Mouse (Mus musculus): ENCODE data around the gene Olfr1102. TPM values are rescaled to one million over a fixed set of nuclear protein-coding genes. Genes with fewer than 3 reads are reported as not detected.

Gene Olfr1102
- total RNA-seq (2021), result not detected
- long read RNA-seq, experiment 1, result 0 reads
- long read RNA-seq, experiment 2, result 0 reads

GRCm38 (mm10) chr2:86998098-86998497 is at the start of gene Olfr1102:
Gene Olfr1102 (plus strand): TSS chr2:86998398.
- no peak for DNase-seq

GRCm38 (mm10) chr2:86960593-86960992 is 37.6 kb upstream of the Olfr1102 start, which contains the start of gene Olfr1099:
Gene Olfr1099 (minus strand): TSS chr2:86960693.
- DNase-seq, result no peak

- no peak for DNase-seq
Observed at GRCm38 (mm10) chr2:86979854-86980253, 18.3 kb upstream of the Olfr1102 start, which contains the start of gene Olfr1100. Gene Olfr1100 (minus strand): TSS chr2:86979954.

- no peak for DNase-seq
Observed at GRCm38 (mm10) chr2:86991121-86991520, 7.1 kb upstream of the Olfr1102 start, which contains the start of gene Olfr1101. Gene Olfr1101 (minus strand): TSS chr2:86991221.

- no peak for DNase-seq
Observed at GRCm38 (mm10) chr2:87026980-87027379, 28.8 kb downstream of the Olfr1102 start, which contains the start of gene Olfr1104. Gene Olfr1104 (minus strand): TSS chr2:87027080.

GRCm38 (mm10) chr2:87036431-87036830 is 38.2 kb downstream of the Olfr1102 start, which contains the start of gene Olfr1105:
Gene Olfr1105 (minus strand): TSS chr2:87036531.
- no peak for DNase-seq

- no peak for DNase-seq
Observed at GRCm38 (mm10) chr2:87052173-87052572, 54.0 kb downstream of the Olfr1102 start, which contains the start of gene Olfr1106. Gene Olfr1106 (minus strand): TSS chr2:87052273.

Other genes with a start within 250 kb of the Olfr1102 start
- gene Olfr1090, start 239.4 kb upstream of the Olfr1102 start, total RNA-seq (2021), result not detected
- not detected for gene Olfr1093, start 215.9 kb upstream of the Olfr1102 start, total RNA-seq (2021)
- not detected for gene Olfr141, start 188.4 kb upstream of the Olfr1102 start, total RNA-seq (2021)
- gene Olfr1094, start 173.7 kb upstream of the Olfr1102 start, total RNA-seq (2021), result not detected
- gene Olfr1095, start 146.7 kb upstream of the Olfr1102 start, total RNA-seq (2021), result not detected
- not detected for gene Gm13723, start 123.6 kb upstream of the Olfr1102 start, total RNA-seq (2021)
- gene Olfr1097, start 106.2 kb upstream of the Olfr1102 start, total RNA-seq (2021), result not detected
- gene Olfr1098, start 73.9 kb upstream of the Olfr1102 start, total RNA-seq (2021), result not detected
- not detected for gene Olfr1099, start 37.7 kb upstream of the Olfr1102 start, total RNA-seq (2021)
- gene Olfr1100, start 18.4 kb upstream of the Olfr1102 start, total RNA-seq (2021), result not detected
- not detected for gene Olfr1101, start 7.2 kb upstream of the Olfr1102 start, total RNA-seq (2021)
- not detected for gene Olfr1104, start 28.7 kb downstream of the Olfr1102 start, total RNA-seq (2021)
- gene Olfr1105, start 38.1 kb downstream of the Olfr1102 start, total RNA-seq (2021), result not detected
- gene Olfr1106, start 53.9 kb downstream of the Olfr1102 start, total RNA-seq (2021), result not detected
- gene Olfr1107, start 77.4 kb downstream of the Olfr1102 start, total RNA-seq (2021), result not detected
- gene Olfr1109, start 97.6 kb downstream of the Olfr1102 start, total RNA-seq (2021), result not detected
- gene Olfr259, start 116.2 kb downstream of the Olfr1102 start, total RNA-seq (2021), result not detected
- gene Olfr1110, start 141.9 kb downstream of the Olfr1102 start, total RNA-seq (2021), result not detected
- not detected for gene Olfr1111, start 154.2 kb downstream of the Olfr1102 start, total RNA-seq (2021)
- gene Olfr1112, start 189.4 kb downstream of the Olfr1102 start, total RNA-seq (2021), result not detected
- not detected for gene Olfr1113, start 210.6 kb downstream of the Olfr1102 start, total RNA-seq (2021)
- gene Olfr1115, start 249.6 kb downstream of the Olfr1102 start, total RNA-seq (2021), result not detected

All from gastrocnemius, postnatal 25 days (tissue).